Mouse (Mus musculus) kidney, embryonic 16.5 days (tissue): ENCODE results near the gene Olfr869. TPM values are rescaled to one million over a fixed set of nuclear protein-coding genes. Genes with fewer than 3 reads are reported as not detected.

Experiments
- ATAC-seq: fragments of 200-750 bp; cut with Nextera tagmentation; 2 replicates; pipeline ENCODE4 v1.8.0; 2017; ENCODE audit warnings: moderate TSS enrichment; ENCODE audit not compliant: low FRiP score, low TSS enrichment
- H3K27ac ChIP-seq: fragments of 300-500 bp; sonication (generic); 2 replicates; pipeline ENCODE4 v1.5.1; 2014; ENCODE audit warnings: low read length
- H3K27me3 ChIP-seq: fragments of 300-500 bp; sonication (generic); 2 replicates; pipeline ENCODE4 v1.6.1; 2014; ENCODE audit warnings: low read length, control low read depth, mixed read lengths; ENCODE audit not compliant: insufficient read depth
- H3K36me3 ChIP-seq: fragments of 300-500 bp; sonication (generic); 2 replicates; pipeline ENCODE4 v1.6.1; 2014; ENCODE audit warnings: low read length, control low read depth, mixed read lengths; ENCODE audit not compliant: insufficient read depth
- H3K4me1 ChIP-seq: fragments of 300-500 bp; sonication (generic); 2 replicates; pipeline ENCODE4 v1.6.1; 2014; ENCODE audit warnings: low read length, control low read depth, mixed read lengths; ENCODE audit not compliant: insufficient read depth
- H3K4me2 ChIP-seq: fragments of 300-500 bp; sonication (generic); replicated peaks from 2 replicates; pipeline ENCODE4 v1.6.1; 2014; ENCODE audit warnings: low read depth, low read length
- H3K4me3 ChIP-seq: fragments of 300-500 bp; sonication (generic); 2 replicates; pipeline ENCODE4 v1.5.1; 2014; ENCODE audit warnings: mild to moderate bottlenecking, low read length
- H3K9ac ChIP-seq: fragments of 300-500 bp; sonication (generic); replicated peaks from 2 replicates; pipeline ENCODE4 v1.6.1; 2014; ENCODE audit warnings: low read length
- H3K9me3 ChIP-seq: fragments of 300-500 bp; sonication (generic); 2 replicates; pipeline ENCODE4 v1.6.1; 2016; ENCODE audit warnings: low read length, control low read depth
- WGBS: fragments of 180-500 bp; shearing (Covaris S2); extraction: QIAGEN DNeasy Blood & Tissue Kit; methylation state at CpG from one replicate; pipeline ENCODE4 v1.1.7; 2014; 5-methylcytosine and 5-hydroxymethylcytosine counted together
- polyA plus RNA-seq: library from polyadenylated mRNA; unstranded; fragments of >200 nt; fragmentation: Nextera tagmentation; extraction: Ambion mirVana; gene quantifications from 2 replicates; pipeline ENCODE4 v1.2.1, GENCODE M21; 2015

Olfr869 gene
- polyA plus RNA-seq = not detected in 2 replicates

GRCm38 (mm10) chr9:20128709-20129108 is at the start of gene Olfr869:
TSS of gene Olfr869 (plus strand) at chr9:20129009.
- 0 out of 2 replicates have a peak, but pooled peaks cover 2% of the 10 kb centered on the region for H3K9me3 ChIP-seq
- no peaks in the 10 kb centered on the region for H3K36me3 ChIP-seq
- WGBS = 86% methylated on average over 2 of the region's 2 CpGs
- H3K4me1 ChIP-seq = no peaks in the 10 kb centered on the region
- H3K27me3 ChIP-seq = no peaks in the 10 kb centered on the region
- H3K27ac ChIP-seq = no peak within 1 kb of the TSS
- H3K9ac ChIP-seq = no peak within 1 kb of the TSS
- no peak for ATAC-seq
- H3K4me3 ChIP-seq = no peak within 1 kb of the TSS
- H3K4me2 ChIP-seq = no peak within 1 kb of the TSS

GRCm38 (mm10) chr9:20098326-20098725 is 30.5 kb upstream of the Olfr869 start, which contains the start of gene Olfr868:
TSS of gene Olfr868 (plus strand) at chr9:20098626.
- H3K9ac ChIP-seq = no peak within 1 kb of the TSS
- no peaks in the 10 kb centered on the region for H3K4me1 ChIP-seq
- H3K36me3 ChIP-seq = no peaks in the 10 kb centered on the region
- H3K27ac ChIP-seq = no peak within 1 kb of the TSS
- H3K4me3 ChIP-seq = no peak within 1 kb of the TSS
- WGBS = 51% methylated on average over 2 of the region's 2 CpGs
- no peak for ATAC-seq
- H3K4me2 ChIP-seq = no peak within 1 kb of the TSS
- peaks cover 5% of the 10 kb centered on the region for H3K9me3 ChIP-seq
- no peaks in the 10 kb centered on the region for H3K27me3 ChIP-seq

GRCm38 (mm10) chr9:20149706-20150105 is 20.9 kb downstream of the Olfr869 start:
- Histone ChIP-seq H3K27ac (no peak overlapping the region), H3K9ac (no peak overlapping the region), H3K27me3 (no peaks in the 10 kb centered on the region), H3K4me1 (no peaks in the 10 kb centered on the region), H3K4me2 (no peak overlapping the region), H3K9me3 (peaks cover 3% of the 10 kb centered on the region; the same call in 1 of the 2 replicates), H3K4me3 (no peak overlapping the region), H3K36me3 (no peaks in the 10 kb centered on the region)
- WGBS = 89% methylated on average over 3 of the region's 3 CpGs
- ATAC-seq = no peak

GRCm38 (mm10) chr9:20173957-20174356 is 45.1 kb downstream of the Olfr869 start, which contains the start of gene Olfr870:
TSS of gene Olfr870 (minus strand) at chr9:20174057.
- ATAC-seq = no peak
- Histone ChIP-seq H3K9me3 (peaks cover 7% of the 10 kb centered on the region), H3K27ac (no peak within 1 kb of the TSS), H3K4me3 (no peak within 1 kb of the TSS), H3K9ac (no peak within 1 kb of the TSS), H3K27me3 (no peaks in the 10 kb centered on the region), H3K36me3 (no peaks in the 10 kb centered on the region), H3K4me1 (no peaks in the 10 kb centered on the region), H3K4me2 (no peak within 1 kb of the TSS)
- 89% methylated on average over 2 of the region's 2 CpGs for WGBS

- ATAC-seq = no peak
- H3K9ac ChIP-seq = no peak overlapping the region
- WGBS = 67% methylated on average over 5 of the region's 5 CpGs
- no peaks in the 10 kb centered on the region for H3K36me3 ChIP-seq
- no peaks in the 10 kb centered on the region for H3K27me3 ChIP-seq
- no peaks in the 10 kb centered on the region for H3K4me1 ChIP-seq
- H3K4me2 ChIP-seq = no peak overlapping the region
- peaks cover 7% of the 10 kb centered on the region for H3K9me3 ChIP-seq
- no peak overlapping the region for H3K27ac ChIP-seq
- no peak overlapping the region for H3K4me3 ChIP-seq
Observed at GRCm38 (mm10) chr9:20179463-20179862, 50.7 kb downstream of the Olfr869 start.

Other genes with a start within 250 kb of the Olfr869 start
- gene Olfr862, start 241.0 kb upstream of the Olfr869 start, polyA plus RNA-seq = not detected in 2 replicates
- 0.14 and 0.15 TPM in 2 replicates for gene Olfr77, start 212.1 kb upstream of the Olfr869 start, polyA plus RNA-seq
- not detected in 2 replicates for gene Olfr866, start 101.0 kb upstream of the Olfr869 start, polyA plus RNA-seq
- not detected in 2 replicates for gene Olfr867, start 71.4 kb upstream of the Olfr869 start, polyA plus RNA-seq
- gene Olfr868, start 30.4 kb upstream of the Olfr869 start, polyA plus RNA-seq = not detected in 2 replicates
- gene Olfr870, start 45.0 kb downstream of the Olfr869 start, polyA plus RNA-seq = not detected in 2 replicates
- not detected in 2 replicates for gene Olfr871, start 83.2 kb downstream of the Olfr869 start, polyA plus RNA-seq
- gene Olfr872, start 108.1 kb downstream of the Olfr869 start, polyA plus RNA-seq = not detected in 2 replicates
- not detected in 2 replicates for gene Olfr39, start 153.3 kb downstream of the Olfr869 start, polyA plus RNA-seq
- not detected in 2 replicates for gene Olfr873, start 169.5 kb downstream of the Olfr869 start, polyA plus RNA-seq
- 0.09 TPM in 1 of 2 replicates, not detected in the other for gene Olfr18, start 207.1 kb downstream of the Olfr869 start, polyA plus RNA-seq